Mouse (Mus musculus): ENCODE results near the gene Col4a3bp. TPM values are rescaled to one million over a fixed set of nuclear protein-coding genes. Genes with fewer than 3 reads are reported as not detected.

Col4a3bp gene
- total and polyA plus RNA-seq, 2 experiments from 2014 or later: 9.5 to 35.0 TPM

- H3K4me2 ChIP-seq (ENCODE audit: low read depth, low read length): no peak overlapping the region
- H3K36me3 ChIP-seq (ENCODE audit: insufficient read depth, low read length): no peaks in the 10 kb centered on the region
- H3K4me3 ChIP-seq (ENCODE audit: low read length): no peak overlapping the region
- 85% methylated on average over 3 of the region's 3 CpGs for WGBS
- ATAC-seq (no peak), DNase-seq (ENCODE audit: low spot score) (no peak)
- no peak overlapping the region for H3K27ac ChIP-seq
- no peaks in the 10 kb centered on the region for H3K4me1 ChIP-seq (ENCODE audit: insufficient read depth, low read length)
- no peaks in the 10 kb centered on the region for H3K9me3 ChIP-seq (ENCODE audit: low read length)
- H3K27me3 ChIP-seq (ENCODE audit: insufficient read depth, low read length): no peaks in the 10 kb centered on the region
- TF ChIP-seq CTCF (IDR thresholded peaks at IDR 0.05; ENCODE audit: low read depth): no peak
- no peak overlapping the region for H3K9ac ChIP-seq (replicated peaks; ENCODE audit: low read length)
Observed at GRCm38 (mm10) chr13:96538103-96538502, 4.3 kb upstream of the Col4a3bp start.

GRCm38 (mm10) chr13:96541381-96541780 lies 1.0 kb upstream of the Col4a3bp start:
- H3K27ac ChIP-seq: no peak overlapping the region
- DNase-seq (ENCODE audit: low spot score) (no peak), ATAC-seq (no peak)
- H3K4me3 ChIP-seq (ENCODE audit: low read length): peak overlapping the region; percentile 98; the same call in 1 of the 2 replicates
- H3K9ac ChIP-seq (replicated peaks; ENCODE audit: low read length): no peak overlapping the region
- peak overlapping the region; percentile 70 for H3K4me2 ChIP-seq (ENCODE audit: low read depth, low read length)
- TF ChIP-seq CTCF (IDR thresholded peaks at IDR 0.05; ENCODE audit: low read depth): no peak
- H3K4me1 ChIP-seq (ENCODE audit: insufficient read depth, low read length): no peaks in the 10 kb centered on the region; the same call in 1 of the 2 replicates
- no peaks in the 10 kb centered on the region for H3K27me3 ChIP-seq (ENCODE audit: insufficient read depth, low read length)
- no peaks in the 10 kb centered on the region for H3K9me3 ChIP-seq (ENCODE audit: low read length)
- H3K36me3 ChIP-seq (ENCODE audit: insufficient read depth, low read length): no peaks in the 10 kb centered on the region
- WGBS: 46% methylated on average over 2 of the region's 2 CpGs

GRCm38 (mm10) chr13:96542901-96543891 lies 778 bp downstream of the Col4a3bp start:
- Histone ChIP-seq H3K4me3 (ENCODE audit: low read length) (peak overlapping the region; percentile 98), H3K27ac (peak overlapping the region; percentile 97), H3K4me1 (ENCODE audit: insufficient read depth, low read length) (no peaks in the 10 kb centered on the region; the same call in 1 of the 2 replicates), H3K27me3 (ENCODE audit: insufficient read depth, low read length) (no peaks in the 10 kb centered on the region), H3K4me2 (ENCODE audit: low read depth, low read length) (peak overlapping the region; percentile 70), H3K36me3 (ENCODE audit: insufficient read depth, low read length) (no peaks in the 10 kb centered on the region), H3K9me3 (ENCODE audit: low read length) (no peaks in the 10 kb centered on the region), H3K9ac (replicated peaks; ENCODE audit: low read length) (peak overlapping the region; percentile 96)
- TF ChIP-seq CTCF (IDR thresholded peaks at IDR 0.05; ENCODE audit: low read depth): no peak
- ATAC-seq (0 out of 2 replicates have a peak, but pooled peaks have one; percentile 3), DNase-seq (ENCODE audit: low spot score) (peak; percentile 53)
- 1% methylated on average over 67 of the region's 73 CpGs for WGBS

GRCm38 (mm10) chr13:96544506-96544905 lies 2.1 kb downstream of the Col4a3bp start:
- H3K4me2 ChIP-seq (ENCODE audit: low read depth, low read length): peak overlapping the region; percentile 70
- H3K9me3 ChIP-seq (ENCODE audit: low read length): no peaks in the 10 kb centered on the region
- no peak overlapping the region for H3K4me3 ChIP-seq (ENCODE audit: low read length)
- H3K27ac ChIP-seq: no peak overlapping the region
- H3K9ac ChIP-seq (replicated peaks; ENCODE audit: low read length): no peak overlapping the region
- no peaks in the 10 kb centered on the region for H3K36me3 ChIP-seq (ENCODE audit: insufficient read depth, low read length)
- TF ChIP-seq CTCF (IDR thresholded peaks at IDR 0.05; ENCODE audit: low read depth): peak; percentile 41
- H3K4me1 ChIP-seq (ENCODE audit: insufficient read depth, low read length): no peaks in the 10 kb centered on the region; the same call in 1 of the 2 replicates
- WGBS: 63% methylated on average over 2 of the region's 2 CpGs
- DNase-seq (ENCODE audit: low spot score) (peak; percentile 31), ATAC-seq (no peak)
- no peaks in the 10 kb centered on the region for H3K27me3 ChIP-seq (ENCODE audit: insufficient read depth, low read length)

GRCm38 (mm10) chr13:96547250-96547649 lies 4.8 kb downstream of the Col4a3bp start:
- Histone ChIP-seq H3K9me3 (ENCODE audit: low read length) (no peaks in the 10 kb centered on the region), H3K4me2 (ENCODE audit: low read depth, low read length) (no peak overlapping the region), H3K27ac (no peak overlapping the region), H3K36me3 (ENCODE audit: insufficient read depth, low read length) (no peaks in the 10 kb centered on the region), H3K4me3 (ENCODE audit: low read length) (no peak overlapping the region), H3K4me1 (ENCODE audit: insufficient read depth, low read length) (no peaks in the 10 kb centered on the region; the same call in 1 of the 2 replicates), H3K27me3 (ENCODE audit: insufficient read depth, low read length) (no peaks in the 10 kb centered on the region), H3K9ac (replicated peaks; ENCODE audit: low read length) (no peak overlapping the region)
- no peak for TF ChIP-seq CTCF (IDR thresholded peaks at IDR 0.05; ENCODE audit: low read depth)
- no peak for ATAC-seq
- WGBS: 85% methylated on average over 1 of the region's 1 CpGs
- DNase-seq (ENCODE audit: low spot score): no peak

- Histone ChIP-seq H3K36me3 (ENCODE audit: insufficient read depth, low read length) (no peaks in the 10 kb centered on the region), H3K9me3 (ENCODE audit: low read length) (no peaks in the 10 kb centered on the region), H3K27ac (no peak overlapping the region), H3K4me2 (ENCODE audit: low read depth, low read length) (no peak overlapping the region), H3K27me3 (ENCODE audit: insufficient read depth, low read length) (no peaks in the 10 kb centered on the region), H3K4me1 (ENCODE audit: insufficient read depth, low read length) (no peaks in the 10 kb centered on the region; the same call in 1 of the 2 replicates), H3K4me3 (ENCODE audit: low read length) (no peak overlapping the region), H3K9ac (replicated peaks; ENCODE audit: low read length) (no peak overlapping the region)
- TF ChIP-seq CTCF (IDR thresholded peaks at IDR 0.05; ENCODE audit: low read depth): no peak
- no peak for ATAC-seq
- no peak for DNase-seq (ENCODE audit: low spot score)
- 63% methylated on average over 4 of the region's 4 CpGs for WGBS
Observed at GRCm38 (mm10) chr13:96547941-96548340, 5.5 kb downstream of the Col4a3bp start.
